ENCODE assay signal across 8 mouse cellular contexts in the genomic region with DNA sequence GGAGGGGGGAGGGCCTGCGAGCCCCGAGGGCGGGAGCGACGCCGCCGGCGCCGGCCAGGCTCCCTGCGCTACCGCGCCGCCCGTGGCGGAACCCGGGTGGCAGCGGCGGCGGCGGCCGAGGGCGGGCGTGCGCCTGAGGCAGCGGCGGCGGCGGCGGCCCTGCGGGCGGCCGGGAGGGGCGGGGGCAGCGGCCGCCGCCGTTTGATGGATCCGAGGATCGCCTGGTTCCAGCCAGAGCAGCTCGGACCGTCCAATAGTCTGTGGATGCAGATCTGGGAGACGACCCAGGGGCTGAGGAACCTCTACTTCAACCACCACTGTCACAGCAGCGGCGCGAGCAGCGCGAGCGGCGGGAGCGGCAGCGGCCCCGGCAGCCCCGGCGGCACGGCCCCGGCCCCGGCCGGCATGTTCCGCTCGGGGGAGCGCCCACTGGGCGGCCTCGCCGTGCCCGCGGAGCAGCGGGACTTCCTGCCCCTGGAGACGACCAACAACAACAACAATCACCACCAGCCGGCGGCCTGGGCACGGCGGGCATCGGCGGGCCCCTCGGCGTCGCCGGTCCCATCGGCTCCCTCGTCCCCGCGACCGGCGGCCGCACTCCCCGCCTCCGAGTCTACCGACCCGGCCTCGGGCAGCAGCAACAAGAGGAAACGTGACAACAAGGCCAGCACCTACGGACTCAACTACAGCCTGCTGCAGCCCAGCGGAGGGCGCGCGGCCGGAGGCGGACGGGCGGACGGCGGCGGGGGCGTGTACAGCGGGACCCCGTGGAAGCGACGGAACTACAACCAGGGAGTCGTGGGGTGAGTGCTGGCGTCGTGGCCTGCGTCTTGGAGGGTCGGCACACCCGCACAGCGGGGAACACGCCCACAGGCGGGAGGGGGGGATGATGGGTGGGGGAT. TPM values are rescaled to one million over a fixed set of nuclear protein-coding genes. Genes with fewer than 3 reads are reported as not detected.
A peak's percentile ranks its signal among the peaks of the same experiment; 100 is the strongest.
DNase-seq lines count a peak whose midpoint lies in the region; ATAC-seq and TF ChIP-seq lines count a peak whose summit lies in the region.

No protein-coding gene starts in this region.

- peak overlapping the region; percentile 89 for H3K4me3 ChIP-seq in forebrain, postnatal 0 days (ENCODE audit: low read depth, low read length)
- H3K4me3 ChIP-seq in hindbrain, embryonic 10.5 days = peak overlapping the region; percentile 97

- H3K4me1 ChIP-seq in forebrain, postnatal 0 days (ENCODE audit: insufficient read depth) = peaks cover 10% of the 10 kb centered on the region
- peaks cover 47% of the 10 kb centered on the region for H3K4me1 ChIP-seq in hindbrain, embryonic 10.5 days (replicated peaks)

- H3K27me3 ChIP-seq in forebrain, postnatal 0 days (ENCODE audit: insufficient read depth, low read length) = no peaks in the 10 kb centered on the region
- no peaks in the 10 kb centered on the region for H3K27me3 ChIP-seq in hindbrain, embryonic 10.5 days (ENCODE audit: insufficient read depth, poor library complexity, severe bottlenecking)

- peak; percentile 64 for ATAC-seq in forebrain, postnatal 0 days

- H3K27ac ChIP-seq in forebrain, postnatal 0 days (ENCODE audit: low read depth, low read length) = peak overlapping the region; percentile 98
- H3K27ac ChIP-seq in hindbrain, embryonic 10.5 days = peak overlapping the region; percentile 97

- under 1% methylated on average over 67 of the region's 117 CpGs for WGBS in forebrain, postnatal 0 days
- WGBS in hindbrain, embryonic 10.5 days = under 1% methylated on average over 112 of the region's 117 CpGs

- peak overlapping the region; percentile 89 for H3K4me2 ChIP-seq in forebrain, postnatal 0 days (ENCODE audit: low read depth)

- DNase-seq in MN1 (ENCODE audit: low spot score) = peak; percentile 57
- peak; percentile 33 to 64 for DNase-seq in cerebellum, adult 18-20 months
- DNase-seq in forebrain, postnatal 0 days = peak; percentile 18
- peak; percentile 64 for DNase-seq in hindbrain, embryonic 10.5 days (ENCODE audit: low spot score)
- DNase-seq in layer of hippocampus, postnatal 10 days (ENCODE audit: low spot score in 2 of 2) = peak; percentile 41 to 53
- peak; percentile 35 for DNase-seq in lung, postnatal 36 days
- peak; percentile 57 for DNase-seq in ovary, postnatal 36 days (ENCODE audit: low spot score)
- DNase-seq in thymus, postnatal 25 days = peak; percentile 49

- H3K9me3 ChIP-seq in forebrain, postnatal 0 days (ENCODE audit: low read length) = no peaks in the 10 kb centered on the region
- H3K9me3 ChIP-seq in hindbrain, embryonic 10.5 days = no peaks in the 10 kb centered on the region

- TF ChIP-seq CTCF in forebrain, postnatal 0 days (IDR thresholded peaks at IDR 0.05; ENCODE audit: low read depth) = no peak

- no peaks in the 10 kb centered on the region for H3K36me3 ChIP-seq in forebrain, postnatal 0 days (ENCODE audit: insufficient read depth)
- peaks cover 20% of the 10 kb centered on the region; the same call in 1 of the 2 replicates for H3K36me3 ChIP-seq in hindbrain, embryonic 10.5 days

- peak overlapping the region; percentile 79 for H3K9ac ChIP-seq in forebrain, postnatal 0 days

RNA-seq across cellular contexts. Expression of a gene that starts 0.9 kb away (rescaled TPM):
- total RNA-seq in forebrain, postnatal 0 days (2014; rRNA removed) = 29.6 and 36.7 TPM in 2 replicates
- 4.8 and 6.8 TPM in 2 replicates for polyA plus RNA-seq in forebrain, postnatal 0 days (2015; fragmentation: Nextera tagmentation; extraction: Ambion mirVana)
- polyA plus RNA-seq in hindbrain, embryonic 10.5 days (2016; fragmentation: Nextera tagmentation; extraction: Ambion mirVana) = 8.1 and 10.0 TPM in 2 replicates
- total RNA-seq in layer of hippocampus, postnatal 10 days (2021) = 10 to 100 TPM; 34.3 to 37.0 TPM

Comparison
In these comparisons a context has a peak if more than half of its experiments do, and no peak if none do; other contexts are left out.
1. Peak in every context shown above with its lines: DNase-seq, ATAC-seq, H3K4me3 ChIP-seq and H3K27ac ChIP-seq.